ENCODE assay signal across 8 mouse cellular contexts in genomic region chr7:29305263-29305988, GRCm38 (mm10). TPM values are rescaled to one million over a fixed set of nuclear protein-coding genes. Genes with fewer than 3 reads are reported as not detected.
DNase-seq lines count a peak whose midpoint lies in the region; ATAC-seq and TF ChIP-seq lines count a peak whose summit lies in the region.

No protein-coding gene starts in this region.

- peaks cover 80% of the 10 kb centered on the region for H3K27me3 ChIP-seq in CH12.LX (replicated peaks)
- H3K27me3 ChIP-seq in forebrain, embryonic 11.5 days (ENCODE audit: control insufficient read depth, insufficient read depth, low read length): no peaks in the 10 kb centered on the region
- peaks cover 80% of the 10 kb centered on the region for H3K27me3 ChIP-seq in liver, embryonic 12.5 days (replicated peaks)

- H3K36me3 ChIP-seq in CH12.LX (replicated peaks in 1 of 2; ENCODE audit: control insufficient read depth in 1 of 2, insufficient read depth in 1 of 2, low read length in 1 of 2): no peaks in the 10 kb centered on the region
- no peaks in the 10 kb centered on the region for H3K36me3 ChIP-seq in forebrain, embryonic 11.5 days (ENCODE audit: control insufficient read depth, insufficient read depth, low read length)
- H3K36me3 ChIP-seq in liver, embryonic 12.5 days: no peaks in the 10 kb centered on the region

- WGBS in forebrain, embryonic 11.5 days: 11% methylated on average over 9 of the region's 9 CpGs
- WGBS in liver, embryonic 12.5 days (ENCODE audit: insufficient replicate concordance): 26% methylated on average over 9 of the region's 9 CpGs

- no peak for TF ChIP-seq POLR2A in CH12.LX (IDR thresholded peaks at IDR 0.05; ENCODE audit: low read depth, low read length)

- TF ChIP-seq EP300 in CH12.LX (IDR thresholded peaks at IDR 0.05; ENCODE audit: low read length): no peak

- H3K4me1 ChIP-seq in CH12.LX (ENCODE audit: control insufficient read depth in 1 of 2, insufficient read depth in 2 of 2): peaks cover 0 to 30% of the 10 kb centered on the region in 2 experiments; a peak in 3 of 4 replicates
- peaks cover 27% of the 10 kb centered on the region for H3K4me1 ChIP-seq in forebrain, embryonic 11.5 days (replicated peaks; ENCODE audit: control insufficient read depth, insufficient read depth, low read length)
- peaks cover 64% of the 10 kb centered on the region for H3K4me1 ChIP-seq in liver, embryonic 12.5 days

- no peak overlapping the region for H3K4me3 ChIP-seq in CH12.LX (replicated peaks in 1 of 3; ENCODE audit: low read depth in 2 of 3, low read length in 2 of 3, poor library complexity in 1 of 3)
- H3K4me3 ChIP-seq in forebrain, embryonic 11.5 days (ENCODE audit: low read depth, low read length): peak overlapping the region; percentile 57
- peak overlapping the region; percentile 58 for H3K4me3 ChIP-seq in liver, embryonic 12.5 days

- no peak overlapping the region for H3K27ac ChIP-seq in CH12.LX (ENCODE audit: insufficient read depth, low read depth)
- peak overlapping the region; percentile 65 for H3K27ac ChIP-seq in forebrain, embryonic 11.5 days (ENCODE audit: low read depth, low read length)
- no peak overlapping the region for H3K27ac ChIP-seq in liver, embryonic 12.5 days

- no peak for TF ChIP-seq CTCF in CH12.LX (conservative IDR thresholded peaks at IDR 0.05 in 1 of 2, IDR thresholded peaks at IDR 0.05 in 1 of 2; ENCODE audit: low read depth in 2 of 2, low read length in 2 of 2)

- dilution Hi-C loops in CH12.LX (cut with MboI; ENCODE audit: extremely low pct_ligation_motif_present, extremely low pct_unique_long_range_greater_than_20kb, low sequenced_read_pairs): no loop called here

- no peaks in the 10 kb centered on the region for H3K79me2 ChIP-seq in CH12.LX (replicated peaks; ENCODE audit: control insufficient read depth, extremely low read depth, insufficient read depth, poor library complexity, severe bottlenecking)

- TF ChIP-seq RAD21 in CH12.LX (IDR thresholded peaks at IDR 0.05; ENCODE audit: low read depth, low read length): no peak

- in situ Hi-C loops in CH12.LX (cut with MboI; ENCODE audit: low pct_ligation_motif_present, low pct_unique_long_range_greater_than_20kb, low sequenced_read_pairs): no loop called here

- DNase-seq in embryo, embryonic 10.5 days (ENCODE audit: low spot score): peak; percentile 45
- no peak for DNase-seq in embryo, embryonic 11 days
- DNase-seq in CH12.LX (ENCODE audit: extremely low read depth): no peak
- DNase-seq in forebrain, embryonic 11.5 days (ENCODE audit: low spot score): no peak
- no peak for DNase-seq in B cell, adult 2 months
- DNase-seq in lung, postnatal 25 days (ENCODE audit: low spot score): no peak

- peak overlapping the region; percentile 11; the same call in 1 of the 2 replicates for H3K4me2 ChIP-seq in CH12.LX (ENCODE audit: insufficient read depth, low read depth, poor library complexity, severe bottlenecking)
- H3K4me2 ChIP-seq in forebrain, embryonic 11.5 days (ENCODE audit: low read depth, low read length, severe bottlenecking): peak overlapping the region; percentile 67
- peak overlapping the region; percentile 80 for H3K4me2 ChIP-seq in liver, embryonic 12.5 days

- H3K9me3 ChIP-seq in CH12.LX (replicated peaks; ENCODE audit: low read length): peaks cover 6% of the 10 kb centered on the region
- no peaks in the 10 kb centered on the region for H3K9me3 ChIP-seq in forebrain, embryonic 11.5 days (ENCODE audit: control insufficient read depth, low read length)
- H3K9me3 ChIP-seq in liver, embryonic 12.5 days (replicated peaks): no peaks in the 10 kb centered on the region

- ATAC-seq in forebrain, embryonic 11.5 days (replicated peaks; ENCODE audit: low FRiP score): no peak
- ATAC-seq in liver, embryonic 12.5 days: no peak
- no peak for ATAC-seq in erythroid progenitor cell, adult 5-6 weeks (replicated peaks; ENCODE audit: low FRiP score, poor library complexity, severe bottlenecking)

- H3K9ac ChIP-seq in CH12.LX (ENCODE audit: insufficient read depth, low read depth): no peak overlapping the region
- H3K9ac ChIP-seq in forebrain, embryonic 11.5 days (ENCODE audit: low read length): peak overlapping the region; percentile 66
- no peak overlapping the region for H3K9ac ChIP-seq in liver, embryonic 12.5 days

TF ChIP-seq in CH12.LX, 34 proteins besides CTCF, POLR2A, EP300 and RAD21:
- TF ChIP-seq POLR2AphosphoS2 (IDR thresholded peaks at IDR 0.05; ENCODE audit: low read depth, low read length) (no peak), RCOR1 (conservative IDR thresholded peaks at IDR 0.05; ENCODE audit: low read depth, low read length) (no peak), JUND (conservative IDR thresholded peaks at IDR 0.05; ENCODE audit: low read depth, low read length) (no peak), JUN (IDR thresholded peaks at IDR 0.05; ENCODE audit: insufficient read depth, low read depth, low read length) (no peak), MYC (IDR thresholded peaks at IDR 0.05; ENCODE audit: low read depth, low read length) (no peak), SMC3 (IDR thresholded peaks at IDR 0.05; ENCODE audit: low read depth, low read length) (no peak), MAFK (IDR thresholded peaks at IDR 0.05; ENCODE audit: insufficient replicate concordance, low read length) (no peak), ELF1 (IDR thresholded peaks at IDR 0.05; ENCODE audit: low read depth, low read length) (no peak), ZKSCAN1 (IDR thresholded peaks at IDR 0.05; ENCODE audit: borderline replicate concordance, low read depth, low read length) (no peak), TCF12 (IDR thresholded peaks at IDR 0.05; ENCODE audit: low read depth, low read length) (no peak), USF1 (IDR thresholded peaks at IDR 0.05; ENCODE audit: low read depth, low read length) (no peak), USF2 (conservative IDR thresholded peaks at IDR 0.05; ENCODE audit: low read depth, low read length) (no peak), IRF4 (IDR thresholded peaks at IDR 0.05; ENCODE audit: low read depth, low read length) (no peak), GABPA (IDR thresholded peaks at IDR 0.05; ENCODE audit: insufficient replicate concordance, low read depth, low read length) (no peak), UBTF (IDR thresholded peaks at IDR 0.05; ENCODE audit: low read depth, low read length) (no peak), KAT2A (IDR thresholded peaks at IDR 0.05; ENCODE audit: insufficient replicate concordance, low read length) (no peak), ZMIZ1 (IDR thresholded peaks at IDR 0.05; ENCODE audit: low read depth, low read length) (no peak)

RNA-seq across cellular contexts. Expression of gene Dpf1, which starts 1.7 kb away (rescaled TPM):
- total RNA-seq in CH12.LX (2012; rRNA removed) (1.3 and 3.0 TPM in 2 replicates), CH12.LX (2014; rRNA removed) (0.35 and 0.38 TPM in 2 replicates)
- polyA plus RNA-seq in CH12.LX (2012; ENCODE audit: insufficient read length, low read depth): 0.97 and 1.9 TPM in 2 replicates
- polyA plus RNA-seq in forebrain, embryonic 11.5 days (2014; fragmentation: Nextera tagmentation; extraction: Ambion mirVana): 76.0 and 88.3 TPM in 2 replicates
- 2.6 and 3.6 TPM in 2 replicates for polyA plus RNA-seq in liver, embryonic 12.5 days (2016; fragmentation: Nextera tagmentation; extraction: Ambion mirVana)
- total RNA-seq in erythroid progenitor cell, adult 5-6 weeks (2015; ENCODE audit: low replicate concordance): not detected in 2 replicates
- not detected in 2 replicates for total RNA-seq in erythroid progenitor cell, adult 5-6 weeks (2017; ENCODE audit: low replicate concordance)

RNA-seq across cellular contexts. Expression of gene Ppp1r14a, which starts 16.3 kb away (rescaled TPM):
- total RNA-seq in CH12.LX (2012; rRNA removed): not detected in 2 replicates
- not detected in 2 replicates for total RNA-seq in CH12.LX (2014; rRNA removed)
- not detected in 2 replicates for polyA plus RNA-seq in CH12.LX (2012; ENCODE audit: insufficient read length, low read depth)
- 12.5 and 13.3 TPM in 2 replicates for polyA plus RNA-seq in forebrain, embryonic 11.5 days (2014; fragmentation: Nextera tagmentation; extraction: Ambion mirVana)
- polyA plus RNA-seq in liver, embryonic 12.5 days (2016; fragmentation: Nextera tagmentation; extraction: Ambion mirVana): 4.6 and 5.1 TPM in 2 replicates
- total RNA-seq in erythroid progenitor cell, adult 5-6 weeks (2015; ENCODE audit: low replicate concordance): not detected in 2 replicates
- total RNA-seq in erythroid progenitor cell, adult 5-6 weeks (2017; ENCODE audit: low replicate concordance): not detected in 2 replicates

RNA-seq across cellular contexts. Expression of gene Spint2, which starts 23.7 kb away (rescaled TPM):
- total RNA-seq in CH12.LX (2012; rRNA removed) (25.6 and 29.1 TPM in 2 replicates), CH12.LX (2014; rRNA removed) (not detected in 2 replicates)
- polyA plus RNA-seq in CH12.LX (2012; ENCODE audit: insufficient read length, low read depth): 3.7 and 4.1 TPM in 2 replicates
- 36.1 and 43.5 TPM in 2 replicates for polyA plus RNA-seq in forebrain, embryonic 11.5 days (2014; fragmentation: Nextera tagmentation; extraction: Ambion mirVana)
- polyA plus RNA-seq in liver, embryonic 12.5 days (2016; fragmentation: Nextera tagmentation; extraction: Ambion mirVana): 25.9 and 28.4 TPM in 2 replicates
- total RNA-seq in erythroid progenitor cell, adult 5-6 weeks (2015; ENCODE audit: low replicate concordance): 4.2 and 7.9 TPM in 2 replicates
- total RNA-seq in erythroid progenitor cell, adult 5-6 weeks (2017; ENCODE audit: low replicate concordance): 3.0 TPM in 1 of 2 replicates, not detected in the other

RNA-seq across cellular contexts. Expression of gene 2200002D01Rik, which starts 57.2 kb away (rescaled TPM):
- total RNA-seq in CH12.LX (2012; rRNA removed) (3.7 and 5.8 TPM in 2 replicates), CH12.LX (2014; rRNA removed) (not detected in 2 replicates)
- polyA plus RNA-seq in CH12.LX (2012; ENCODE audit: insufficient read length, low read depth): not detected in 2 replicates
- 1.8 and 5.7 TPM in 2 replicates for polyA plus RNA-seq in forebrain, embryonic 11.5 days (2014; fragmentation: Nextera tagmentation; extraction: Ambion mirVana)
- polyA plus RNA-seq in liver, embryonic 12.5 days (2016; fragmentation: Nextera tagmentation; extraction: Ambion mirVana): 3.0 and 3.9 TPM in 2 replicates
- total RNA-seq in erythroid progenitor cell, adult 5-6 weeks (2015; ENCODE audit: low replicate concordance): not detected in 2 replicates
- not detected in 2 replicates for total RNA-seq in erythroid progenitor cell, adult 5-6 weeks (2017; ENCODE audit: low replicate concordance)

Comparison
In these comparisons a context has a peak if more than half of its experiments do, and no peak if none do; other contexts are left out.
1. H3K4me2 ChIP-seq: peak in every context shown above with its lines; median percentile 80 in liver, embryonic 12.5 days; 67 in forebrain, embryonic 11.5 days; 11 in CH12.LX.
2. H3K4me3 ChIP-seq: peak in forebrain, embryonic 11.5 days (single experiment) and liver, embryonic 12.5 days (single experiment); none in CH12.LX (0 of 3).
3. RNA of gene Dpf1, which starts 1.7 kb away (polyA plus RNA-seq): 76.0 to 88.3 TPM in forebrain, embryonic 11.5 days; 2.6 to 3.6 TPM in liver, embryonic 12.5 days and 0.97 to 1.9 TPM in CH12.LX; every median in the first group is over 10 times any median in the second.